Mouse (Mus musculus): ENCODE measurements around the gene E2f4.

DNA sequence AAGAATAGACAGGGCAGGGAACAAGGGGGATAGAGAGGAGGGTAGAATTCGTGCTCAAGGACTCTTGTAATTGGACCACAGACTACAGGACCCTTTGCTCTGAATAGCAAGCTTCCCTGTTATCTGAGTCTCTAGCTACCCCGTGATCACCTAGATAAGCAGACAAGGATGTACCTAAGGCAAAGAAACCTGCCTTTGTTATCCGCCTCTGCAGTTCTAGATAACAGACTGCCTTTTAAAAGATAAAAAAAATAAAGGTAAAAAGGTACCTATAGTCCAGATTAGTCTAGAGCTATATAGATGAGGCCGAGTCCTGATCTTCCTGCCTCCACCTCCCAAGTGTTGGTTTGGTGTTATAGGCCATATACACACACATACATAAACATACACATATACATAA is 45.3 kb downstream of the E2f4 start:
- TF ChIP-seq CTCF (IDR thresholded peaks at IDR 0.05; ENCODE audit: borderline replicate concordance, control insufficient read depth, extremely low read depth, insufficient read depth, low read length, poor library complexity) (no peak), POLR2A (IDR thresholded peaks at IDR 0.05; ENCODE audit: control insufficient read depth, extremely low read depth, insufficient read depth, low read length, poor library complexity) (no peak)

Measured in thymus, adult 2 months (tissue).